Mouse (Mus musculus): ENCODE measurements at regions not wholly inside any gene's neighbourhood (a gene's known extent, or its start where the extent isn't known, plus 50 kb on each side); places are given as distances from the start of the nearest gene placed in this dataset.

DNA sequence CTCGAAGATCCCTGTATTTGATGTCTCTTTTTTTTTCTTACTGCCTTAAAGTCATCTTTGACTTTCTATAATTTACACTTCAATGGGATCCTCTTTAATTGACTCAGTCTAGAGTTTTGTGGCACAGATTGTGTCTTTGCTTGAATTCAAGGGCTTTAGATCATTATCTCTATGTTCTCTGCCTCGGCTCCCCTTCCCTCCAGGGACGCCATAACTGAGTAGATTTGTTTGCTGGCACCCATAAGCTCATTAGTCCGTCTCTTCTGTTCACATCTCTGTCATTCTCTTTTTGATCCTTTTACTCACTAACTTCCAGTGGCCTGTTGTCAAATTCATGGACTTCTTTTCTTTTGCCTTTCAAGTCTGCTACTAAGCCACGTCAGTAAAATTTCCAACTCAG is 299.0 kb upstream of the 1700056E22Rik start:
- H3K4me3 ChIP-seq (ENCODE audit: control insufficient read depth, low read depth, low read length): no peak overlapping the region
- H3K27ac ChIP-seq (ENCODE audit: control insufficient read depth, insufficient read depth, low read depth, low read length): no peak overlapping the region
- no peaks in the 10 kb centered on the region for H3K4me1 ChIP-seq (ENCODE audit: control insufficient read depth, insufficient read depth, low read length)
- TF ChIP-seq POLR2A (IDR thresholded peaks at IDR 0.05; ENCODE audit: control insufficient read depth, low read depth, low read length) (no peak), CTCF (IDR thresholded peaks at IDR 0.05; ENCODE audit: control insufficient read depth, insufficient read depth, insufficient replicate concordance, low read depth, low read length) (no peak)
- no peaks in the 10 kb centered on the region for H3K27me3 ChIP-seq (ENCODE audit: control insufficient read depth, insufficient read depth, low read length)
- no peaks in the 10 kb centered on the region for H3K36me3 ChIP-seq (ENCODE audit: control insufficient read depth, insufficient read depth, low read length)

DNA sequence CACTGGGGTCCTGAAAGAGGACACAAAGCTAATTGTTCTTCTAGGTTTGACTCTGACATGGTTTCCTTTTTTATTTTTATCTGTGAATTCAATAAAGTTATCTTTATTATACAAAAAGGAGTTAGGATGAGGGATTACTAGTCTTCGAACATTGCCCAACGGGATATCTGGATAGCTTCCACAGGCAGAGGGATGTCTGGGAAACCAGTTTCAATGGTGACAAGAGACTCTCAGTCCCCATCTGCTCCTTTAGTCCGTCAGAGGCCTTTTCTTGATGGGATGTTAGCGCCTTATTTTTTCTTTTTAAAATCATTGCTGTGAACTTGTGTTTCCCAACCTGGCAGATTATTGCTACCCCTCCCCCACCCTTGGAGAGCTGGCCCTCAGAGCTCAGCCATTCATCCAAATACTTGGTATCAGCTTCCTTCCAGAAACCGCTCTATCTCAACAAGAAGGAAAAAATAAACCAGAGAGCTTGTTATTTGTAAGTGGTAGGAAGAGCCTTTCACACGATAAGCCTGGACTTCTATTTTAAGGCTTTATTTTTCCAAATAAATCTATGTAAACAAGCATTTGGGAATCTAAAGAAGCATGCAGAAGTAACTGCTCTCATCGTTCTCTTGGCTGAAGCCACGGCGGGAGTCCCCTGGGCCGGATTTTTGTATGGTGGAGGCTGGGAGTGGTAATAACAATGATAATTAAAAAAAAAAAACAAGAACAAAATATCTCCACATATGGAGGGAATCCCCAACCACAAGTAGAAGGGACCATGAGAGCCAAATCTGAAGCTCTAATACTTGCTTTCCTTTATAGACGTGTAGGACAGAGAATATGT is 296.6 kb upstream of the 1700056E22Rik start:
- no peaks in the 10 kb centered on the region for H3K36me3 ChIP-seq (ENCODE audit: control insufficient read depth, insufficient read depth, low read length)
- H3K4me1 ChIP-seq (ENCODE audit: control insufficient read depth, insufficient read depth, low read length): no peaks in the 10 kb centered on the region
- H3K4me3 ChIP-seq (ENCODE audit: control insufficient read depth, low read depth, low read length): no peak overlapping the region
- no peaks in the 10 kb centered on the region for H3K27me3 ChIP-seq (ENCODE audit: control insufficient read depth, insufficient read depth, low read length)
- no peak overlapping the region for H3K27ac ChIP-seq (ENCODE audit: control insufficient read depth, insufficient read depth, low read depth, low read length)
- TF ChIP-seq CTCF (IDR thresholded peaks at IDR 0.05; ENCODE audit: control insufficient read depth, insufficient read depth, insufficient replicate concordance, low read depth, low read length) (no peak), POLR2A (IDR thresholded peaks at IDR 0.05; ENCODE audit: control insufficient read depth, low read depth, low read length) (no peak)

DNA sequence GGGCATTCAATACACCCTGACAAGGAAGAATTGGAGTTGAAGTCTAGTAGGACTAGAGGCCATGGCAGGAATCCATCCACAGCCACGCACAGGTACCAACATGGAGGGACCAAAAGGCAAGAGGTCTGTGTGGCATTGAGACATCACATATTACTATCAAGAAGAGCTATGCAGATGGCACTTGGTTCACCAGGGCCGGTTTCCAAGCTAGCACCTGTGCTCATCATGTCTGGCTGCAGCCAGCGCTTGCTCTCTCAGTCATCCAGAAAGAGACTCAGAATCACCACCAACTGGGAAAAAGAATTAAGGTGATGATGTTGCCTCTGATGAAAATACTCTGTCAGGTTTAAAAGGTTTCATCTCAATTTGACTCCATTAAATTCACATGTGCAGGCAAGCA is 292.1 kb upstream of the 1700056E22Rik start:
- no peak overlapping the region for H3K27ac ChIP-seq (ENCODE audit: control insufficient read depth, insufficient read depth, low read depth, low read length)
- no peaks in the 10 kb centered on the region for H3K27me3 ChIP-seq (ENCODE audit: control insufficient read depth, insufficient read depth, low read length)
- no peaks in the 10 kb centered on the region for H3K36me3 ChIP-seq (ENCODE audit: control insufficient read depth, insufficient read depth, low read length)
- no peak for TF ChIP-seq POLR2A (IDR thresholded peaks at IDR 0.05; ENCODE audit: control insufficient read depth, low read depth, low read length)
- no peak for TF ChIP-seq CTCF (IDR thresholded peaks at IDR 0.05; ENCODE audit: control insufficient read depth, insufficient read depth, insufficient replicate concordance, low read depth, low read length)
- no peaks in the 10 kb centered on the region for H3K4me1 ChIP-seq (ENCODE audit: control insufficient read depth, insufficient read depth, low read length)
- no peak overlapping the region for H3K4me3 ChIP-seq (ENCODE audit: control insufficient read depth, low read depth, low read length)

DNA sequence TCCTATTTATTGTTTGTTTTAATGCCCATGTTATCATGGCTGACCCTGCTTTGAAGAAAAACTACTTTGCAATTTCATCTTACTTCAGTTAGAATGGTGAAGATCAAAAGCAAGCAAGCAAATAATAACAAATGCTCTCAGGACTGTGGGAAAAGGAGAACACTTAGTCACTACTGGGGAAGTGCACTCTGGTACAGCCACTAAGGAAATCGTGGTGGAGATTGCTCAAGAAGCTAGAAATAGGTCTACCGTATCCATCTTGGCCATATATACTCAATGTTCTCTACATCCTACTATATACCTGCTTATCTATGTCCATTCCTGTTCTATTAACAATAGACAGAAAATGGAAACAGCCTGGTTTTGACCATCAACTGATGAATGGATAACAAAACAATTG is 290.1 kb upstream of the 1700056E22Rik start:
- Histone ChIP-seq H3K4me1 (ENCODE audit: control insufficient read depth, insufficient read depth, low read length) (no peaks in the 10 kb centered on the region), H3K4me3 (ENCODE audit: control insufficient read depth, low read depth, low read length) (no peak overlapping the region), H3K27ac (ENCODE audit: control insufficient read depth, insufficient read depth, low read depth, low read length) (no peak overlapping the region), H3K27me3 (ENCODE audit: control insufficient read depth, insufficient read depth, low read length) (no peaks in the 10 kb centered on the region), H3K36me3 (ENCODE audit: control insufficient read depth, insufficient read depth, low read length) (no peaks in the 10 kb centered on the region)
- TF ChIP-seq POLR2A (IDR thresholded peaks at IDR 0.05; ENCODE audit: control insufficient read depth, low read depth, low read length): no peak
- no peak for TF ChIP-seq CTCF (IDR thresholded peaks at IDR 0.05; ENCODE audit: control insufficient read depth, insufficient read depth, insufficient replicate concordance, low read depth, low read length)

DNA sequence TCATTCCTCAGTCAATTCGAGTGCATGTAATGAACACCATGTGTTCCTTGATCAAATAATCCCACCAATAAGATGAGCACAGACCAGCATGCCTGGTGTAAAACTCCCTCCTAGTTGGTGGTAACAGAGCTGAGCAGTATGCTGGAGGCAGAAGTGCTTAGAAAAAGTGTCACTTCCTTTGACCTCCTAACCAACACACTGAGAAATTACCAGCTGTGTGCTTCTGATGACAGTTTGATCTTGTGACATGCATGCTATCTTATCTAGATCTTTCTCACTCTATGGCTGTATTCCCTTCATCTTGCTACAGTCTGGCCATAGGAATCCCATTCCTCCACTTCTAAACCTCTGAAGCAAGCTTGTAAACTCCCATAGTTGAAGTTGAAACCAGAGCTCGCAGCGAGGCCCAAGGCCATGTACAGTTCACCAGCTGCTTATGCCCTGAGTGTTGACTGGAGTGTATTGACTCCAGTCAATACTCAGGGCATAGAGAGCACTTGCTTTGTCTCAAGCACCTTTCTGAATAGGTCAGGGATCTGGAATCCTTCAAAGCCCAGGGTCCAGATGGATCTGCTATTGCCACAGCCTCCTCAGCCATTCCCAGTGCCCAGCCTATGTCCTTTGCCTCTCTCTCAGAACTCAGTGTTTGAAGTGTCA is 286.5 kb upstream of the 1700056E22Rik start:
- H3K27ac ChIP-seq (ENCODE audit: control insufficient read depth, insufficient read depth, low read depth, low read length): no peak overlapping the region
- no peaks in the 10 kb centered on the region for H3K36me3 ChIP-seq (ENCODE audit: control insufficient read depth, insufficient read depth, low read length)
- no peaks in the 10 kb centered on the region for H3K27me3 ChIP-seq (ENCODE audit: control insufficient read depth, insufficient read depth, low read length)
- H3K4me1 ChIP-seq (ENCODE audit: control insufficient read depth, insufficient read depth, low read length): no peaks in the 10 kb centered on the region
- TF ChIP-seq POLR2A (IDR thresholded peaks at IDR 0.05; ENCODE audit: control insufficient read depth, low read depth, low read length) (no peak), CTCF (IDR thresholded peaks at IDR 0.05; ENCODE audit: control insufficient read depth, insufficient read depth, insufficient replicate concordance, low read depth, low read length) (no peak)
- H3K4me3 ChIP-seq (ENCODE audit: control insufficient read depth, low read depth, low read length): no peak overlapping the region

DNA sequence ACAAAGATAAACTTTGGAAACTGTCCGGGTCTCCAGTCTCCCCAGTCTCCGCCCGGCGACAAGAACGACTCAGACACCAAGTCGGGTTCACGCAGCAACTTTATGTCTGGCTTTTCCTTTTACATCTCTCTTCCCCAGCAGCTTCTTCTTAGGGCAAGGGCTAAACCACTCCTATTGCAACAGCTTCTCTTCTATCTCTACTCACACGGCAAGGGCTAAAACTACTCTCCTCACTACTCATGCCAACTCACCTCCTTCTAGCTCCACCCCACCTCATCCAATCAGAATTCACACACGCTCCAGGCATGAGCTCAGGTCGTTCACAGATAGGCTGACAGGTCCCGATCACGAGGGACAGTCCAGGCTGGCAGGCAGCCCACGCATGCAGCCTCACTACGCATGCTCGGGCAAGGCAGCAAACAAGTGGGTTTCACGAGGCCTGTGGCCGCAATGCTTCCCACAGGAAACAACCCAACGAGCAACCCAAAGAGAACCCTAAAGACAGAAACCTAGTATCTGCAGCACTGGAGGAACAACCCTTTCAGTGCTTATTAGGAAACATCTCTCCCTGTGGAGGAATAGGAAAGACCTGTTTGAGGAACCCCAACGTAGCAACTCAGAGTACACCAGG is 276.2 kb upstream of the 1700056E22Rik start:
- no peaks in the 10 kb centered on the region for H3K36me3 ChIP-seq (ENCODE audit: control insufficient read depth, insufficient read depth, low read length)
- TF ChIP-seq CTCF (IDR thresholded peaks at IDR 0.05; ENCODE audit: control insufficient read depth, insufficient read depth, insufficient replicate concordance, low read depth, low read length): no peak
- TF ChIP-seq POLR2A (IDR thresholded peaks at IDR 0.05; ENCODE audit: control insufficient read depth, low read depth, low read length): no peak
- no peak overlapping the region for H3K4me3 ChIP-seq (ENCODE audit: control insufficient read depth, low read depth, low read length)
- H3K27me3 ChIP-seq (ENCODE audit: control insufficient read depth, insufficient read depth, low read length): no peaks in the 10 kb centered on the region
- H3K27ac ChIP-seq (ENCODE audit: control insufficient read depth, insufficient read depth, low read depth, low read length): no peak overlapping the region
- no peaks in the 10 kb centered on the region for H3K4me1 ChIP-seq (ENCODE audit: control insufficient read depth, insufficient read depth, low read length)

DNA sequence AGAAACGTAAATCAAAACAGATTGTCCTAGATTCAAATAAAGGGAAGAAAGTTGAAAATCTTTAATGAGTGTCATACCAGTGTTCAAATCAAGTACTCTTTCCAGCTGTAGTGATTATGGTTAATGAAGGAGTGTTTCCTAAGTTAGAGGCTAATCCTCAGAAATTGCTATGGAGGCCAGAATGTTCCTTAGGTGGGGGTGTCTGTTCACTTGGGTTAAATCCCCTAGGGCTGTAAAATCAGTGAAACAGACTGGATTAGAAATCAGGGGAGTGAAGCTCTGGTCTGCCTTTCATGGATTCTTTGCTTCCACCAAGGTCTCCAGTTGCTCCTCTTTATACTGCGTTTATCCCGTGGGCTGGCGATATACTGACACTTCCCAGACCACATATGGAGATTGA is 270.7 kb upstream of the 1700056E22Rik start:
- Histone ChIP-seq H3K4me3 (ENCODE audit: control insufficient read depth, low read depth, low read length) (no peak overlapping the region), H3K4me1 (ENCODE audit: control insufficient read depth, insufficient read depth, low read length) (no peaks in the 10 kb centered on the region), H3K27me3 (ENCODE audit: control insufficient read depth, insufficient read depth, low read length) (no peaks in the 10 kb centered on the region), H3K27ac (ENCODE audit: control insufficient read depth, insufficient read depth, low read depth, low read length) (no peak overlapping the region), H3K36me3 (ENCODE audit: control insufficient read depth, insufficient read depth, low read length) (no peaks in the 10 kb centered on the region)
- no peak for TF ChIP-seq CTCF (IDR thresholded peaks at IDR 0.05; ENCODE audit: control insufficient read depth, insufficient read depth, insufficient replicate concordance, low read depth, low read length)
- TF ChIP-seq POLR2A (IDR thresholded peaks at IDR 0.05; ENCODE audit: control insufficient read depth, low read depth, low read length): no peak
